Mouse (Mus musculus): ENCODE data around the gene Flt3l.

- TF ChIP-seq CTCF (IDR thresholded peaks at IDR 0.05; ENCODE audit: low read depth) = peak; percentile 96
- TF ChIP-seq EP300 (optimal IDR thresholded peaks at IDR 0.05) = no peak
Measured at GRCm38 (mm10) chr7:45079856-45080255, 56.4 kb downstream of the Flt3l start.

All from stomach, postnatal 0 days (tissue).